Mouse (Mus musculus) MEL (cell line): ENCODE data around the gene Sh2d3c. TPM values are rescaled to one million over a fixed set of nuclear protein-coding genes. Genes with fewer than 3 reads are reported as not detected.
A peak's percentile ranks its signal among the peaks of the same experiment; 100 is the strongest.

Experiments used
- BHLHE40 ChIP-seq: IDR thresholded peaks from 2 replicates; pipeline ENCODE4 v1.6.1; 2012; ENCODE audit warnings: low read depth, mild to moderate bottlenecking, inconsistent platforms, low read length, improper control_type of control experiment, borderline replicate concordance
- CHD1 ChIP-seq: IDR thresholded peaks from 2 replicates; pipeline ENCODE4 v1.6.1; 2012; ENCODE audit warnings: low read depth, mild to moderate bottlenecking, inconsistent platforms, low read length, improper control_type of control experiment
- CTCF ChIP-seq, 3 experiments: IDR thresholded peaks in 2 of 3; conservative IDR thresholded peaks in 1 of 3; 2 replicates each; pipeline ENCODE4 v1.5.1; 2011 to 2012; ENCODE audit warnings: low read length in 3 of 3, low read depth in 2 of 3, mild to moderate bottlenecking in 2 of 3, improper control_type of control experiment in 1 of 3, inconsistent platforms in 1 of 3, mixed read lengths in 1 of 3, moderate library complexity in 1 of 3; ENCODE audit not compliant: control insufficient read depth in 1 of 3, insufficient read depth in 1 of 3, poor library complexity in 1 of 3, severe bottlenecking in 1 of 3
- E2F4 ChIP-seq: IDR thresholded peaks from 2 replicates; pipeline ENCODE4 v1.6.1; 2011; ENCODE audit warnings: low read depth, low read length, improper control_type of control experiment, borderline replicate concordance
- ELF1 ChIP-seq: IDR thresholded peaks from 2 replicates; pipeline ENCODE4 v1.6.1; 2014; ENCODE audit warnings: low read depth, mild to moderate bottlenecking, inconsistent platforms, low read length, improper control_type of control experiment, moderate library complexity
- EP300 ChIP-seq, 2 experiments: IDR thresholded peaks; 2 replicates each; pipeline ENCODE4 v1.6.1; 2011; ENCODE audit warnings: improper control_type of control experiment in 2 of 2, low read length in 2 of 2, low read depth in 1 of 2, mild to moderate bottlenecking in 1 of 2
- ETS1 ChIP-seq: IDR thresholded peaks from 2 replicates; pipeline ENCODE4 v1.6.1; 2012; ENCODE audit warnings: low read depth, mild to moderate bottlenecking, inconsistent platforms, low read length, improper control_type of control experiment, moderate library complexity
- GABPA ChIP-seq: IDR thresholded peaks from 2 replicates; pipeline ENCODE4 v1.6.1; 2012; ENCODE audit warnings: low read depth, mild to moderate bottlenecking, inconsistent platforms, low read length, improper control_type of control experiment, moderate library complexity
- GATA1 ChIP-seq: IDR thresholded peaks from 2 replicates; pipeline ENCODE4 v1.6.1; 2011; ENCODE audit warnings: low read depth, low read length, improper control_type of control experiment
- KAT2A ChIP-seq: conservative IDR thresholded peaks from 2 replicates; pipeline ENCODE4 v1.6.1; 2012; ENCODE audit warnings: low read depth, low read length, improper control_type of control experiment, inconsistent platforms
- MAFK ChIP-seq: IDR thresholded peaks from 2 replicates; pipeline ENCODE4 v1.6.1; 2011; ENCODE audit warnings: low read depth, mild to moderate bottlenecking, low read length, improper control_type of control experiment, borderline replicate concordance
- MAX ChIP-seq: IDR thresholded peaks from 2 replicates; pipeline ENCODE4 v1.6.1; 2011; ENCODE audit warnings: low read length, improper control_type of control experiment
- MAZ ChIP-seq: IDR thresholded peaks from 2 replicates; pipeline ENCODE4 v1.6.1; 2012; ENCODE audit warnings: low read depth, mild to moderate bottlenecking, inconsistent platforms, low read length, improper control_type of control experiment
- MEF2A ChIP-seq: IDR thresholded peaks from 2 replicates; pipeline ENCODE4 v1.6.1; 2014; ENCODE audit warnings: low read depth, mild to moderate bottlenecking, inconsistent platforms, low read length, improper control_type of control experiment; ENCODE audit not compliant: poor library complexity, insufficient replicate concordance, severe bottlenecking; ENCODE audit errors: extremely low read depth
- MXI1 ChIP-seq: IDR thresholded peaks from 2 replicates; pipeline ENCODE4 v1.6.1; 2011; ENCODE audit warnings: mild to moderate bottlenecking, low read depth, low read length, improper control_type of control experiment
- MYB ChIP-seq: IDR thresholded peaks from 2 replicates; pipeline ENCODE4 v1.6.1; 2011; ENCODE audit warnings: mild to moderate bottlenecking, low read depth, low read length, improper control_type of control experiment
- NELFE ChIP-seq: IDR thresholded peaks from 2 replicates; pipeline ENCODE4 v1.6.1; 2011; ENCODE audit warnings: low read depth, low read length, improper control_type of control experiment
- NRF1 ChIP-seq: IDR thresholded peaks from 2 replicates; pipeline ENCODE4 v1.6.1; 2014; ENCODE audit warnings: low read depth, mild to moderate bottlenecking, inconsistent platforms, low read length, improper control_type of control experiment, moderate library complexity; ENCODE audit not compliant: poor library complexity, insufficient read depth, severe bottlenecking
- POLR2AphosphoS2 ChIP-seq: IDR thresholded peaks from 2 replicates; pipeline ENCODE4 v1.6.1; 2011; ENCODE audit warnings: low read length, improper control_type of control experiment
- POLR2AphosphoS5 ChIP-seq: IDR thresholded peaks from 2 replicates; pipeline ENCODE4 v1.6.1; 2012; ENCODE audit warnings: low read depth, borderline replicate concordance, mild to moderate bottlenecking, inconsistent platforms, low read length, moderate library complexity, mixed read lengths
- RCOR1 ChIP-seq: IDR thresholded peaks from 2 replicates; pipeline ENCODE4 v1.6.1; 2012; ENCODE audit warnings: low read depth, mild to moderate bottlenecking, inconsistent platforms, low read length, improper control_type of control experiment
- SMC3 ChIP-seq: IDR thresholded peaks from 2 replicates; pipeline ENCODE4 v1.6.1; 2011; ENCODE audit warnings: low read depth, low read length, improper control_type of control experiment
- USF2 ChIP-seq, 2 experiments: IDR thresholded peaks; 2 replicates each; pipeline ENCODE4 v1.6.1; 2011 to 2012; ENCODE audit warnings: improper control_type of control experiment in 2 of 2, low read length in 2 of 2, borderline replicate concordance in 1 of 2, inconsistent platforms in 1 of 2, low read depth in 1 of 2, mild to moderate bottlenecking in 1 of 2; ENCODE audit not compliant: insufficient read depth in 1 of 2
- ZKSCAN1 ChIP-seq: IDR thresholded peaks from 2 replicates; pipeline ENCODE4 v1.6.1; 2012; ENCODE audit warnings: low read depth, mild to moderate bottlenecking, inconsistent platforms, low read length, improper control_type of control experiment, moderate library complexity
- ZMIZ1 ChIP-seq: IDR thresholded peaks from 2 replicates; pipeline ENCODE4 v1.6.1; 2012; ENCODE audit warnings: low read depth, mild to moderate bottlenecking, inconsistent platforms, low read length, improper control_type of control experiment, moderate library complexity
- polyA plus RNA-seq, 2 experiments: library from polyadenylated mRNA; stranded (reverse) in 1 of 2; unstranded in 1 of 2; fragments of >175 nt in 1 of 2; fragments of >200 nt in 1 of 2; gene quantifications; 2 replicates each; pipeline versions ENCODE4 v1.2.1 to v1.2.4; 2012; ENCODE audit warnings: low replicate concordance in 2 of 2, low read depth in 1 of 2; ENCODE audit not compliant: insufficient read length in 2 of 2, insufficient read depth in 1 of 2, missing spikeins in 1 of 2
- total RNA-seq: library from RNA; depleted of rRNA; stranded (reverse); fragments of 300-350 nt; gene quantifications from 2 replicates; pipeline ENCODE4 v1.2.3, GENCODE M21; 2012

Sh2d3c gene
- total and polyA plus RNA-seq, 3 experiments, result 0.19 to 0.43 TPM; not detected in 1

GRCm38 (mm10) chr2:32712586-32712933, 8.3 kb upstream of the Sh2d3c start (continued):
- TF ChIP-seq BHLHE40 (no peak), GABPA (no peak), MXI1 (peak; percentile 72; the same call in 1 of the 2 replicates), ELF1 (peak; percentile 97), E2F4 (no peak), POLR2AphosphoS2 (no peak), CHD1 (no peak), CTCF (IDR thresholded peaks at IDR 0.05 in 2 of 3, conservative IDR thresholded peaks at IDR 0.05 in 1 of 3; ENCODE audit: control insufficient read depth in 1 of 3, insufficient read depth in 1 of 3, low read depth in 2 of 3, low read length in 3 of 3, poor library complexity in 1 of 3, severe bottlenecking in 1 of 3) (no peak), SMC3 (no peak), NELFE (peak; percentile 61; the same call in 1 of the 2 replicates), ETS1 (no peak), MEF2A (no peak), EP300 (IDR thresholded peaks at IDR 0.05; ENCODE audit: low read depth in 1 of 2, low read length in 2 of 2) (no peak), MAZ (0 out of 2 replicates have a peak, but pooled peaks have one; percentile 34), GATA1 (no peak), MAFK (no peak), NRF1 (no peak), POLR2AphosphoS5 (no peak), MAX (no peak), USF2 (IDR thresholded peaks at IDR 0.05; ENCODE audit: borderline replicate concordance in 1 of 2, insufficient read depth in 1 of 2, low read depth in 1 of 2, low read length in 2 of 2) (no peak), ZMIZ1 (no peak), RCOR1 (0 out of 2 replicates have a peak, but pooled peaks have one; percentile 12), ZKSCAN1 (no peak), MYB (no peak), KAT2A (peak; percentile 93)
